ENCODE assay signal across 16 mouse cellular contexts in the genomic region with DNA sequence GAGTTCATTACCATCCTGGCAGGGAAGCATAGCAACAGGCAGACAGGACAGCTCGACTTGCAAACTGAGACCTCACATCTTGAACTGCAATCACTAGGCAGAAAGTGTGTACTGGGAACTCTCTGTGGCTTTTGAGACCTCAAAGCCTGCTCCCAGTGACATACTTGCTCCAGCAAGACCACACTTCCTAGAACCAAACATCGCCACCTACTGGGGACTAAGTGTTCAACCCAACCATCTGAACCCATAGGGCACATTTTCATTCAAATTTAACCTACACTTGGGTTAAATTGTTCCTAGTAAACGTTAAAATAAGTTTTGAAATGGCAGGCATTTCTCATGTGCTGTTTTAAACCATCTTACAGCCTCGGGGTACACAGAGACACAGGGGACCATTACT. TPM values are rescaled to one million over a fixed set of nuclear protein-coding genes. Genes with fewer than 3 reads are reported as not detected.
DNase-seq lines count a peak whose midpoint lies in the region; ATAC-seq and TF ChIP-seq lines count a peak whose summit lies in the region.
"Had no signal": no experiment of that assay in that cellular context is flagged by ENCODE, and none has a peak within 500 bp of the region (broad histone marks: within the 10 kb centered on the region; RNA-seq: fewer than 3 reads in every experiment).

No protein-coding gene starts in this region.

- no peaks in the 10 kb centered on the region for H3K4me1 ChIP-seq in heart, adult 2 months (ENCODE audit: control insufficient read depth, insufficient read depth, low read length)
- H3K4me1 ChIP-seq in lung, postnatal 0 days (ENCODE audit: insufficient read depth, low read depth, low read length), result no peaks in the 10 kb centered on the region
- no peaks in the 10 kb centered on the region for H3K4me1 ChIP-seq in stomach, postnatal 0 days (replicated peaks; ENCODE audit: control insufficient read depth, insufficient read depth)
- H3K4me1 ChIP-seq in kidney, embryonic 16.5 days (ENCODE audit: insufficient read depth, low read length), result no peaks in the 10 kb centered on the region
- H3K4me1 ChIP-seq: heart, embryonic 10.5 days; hindbrain, embryonic 12.5 days; liver, embryonic 13.5 days had no signal

- no peaks in the 10 kb centered on the region for H3K79me2 ChIP-seq in heart, adult 2 months (replicated peaks; ENCODE audit: control insufficient read depth, insufficient read depth, low read length)

- intact Hi-C loops in heart, adult 2 months (cut with DNase I), result no loop called here

- TF ChIP-seq CTCF in heart, adult 2 months (IDR thresholded peaks at IDR 0.05), result peak; percentile 40
- peak; percentile 46 for TF ChIP-seq CTCF in lung, postnatal 0 days (IDR thresholded peaks at IDR 0.05)
- peak; percentile 59 for TF ChIP-seq CTCF in stomach, postnatal 0 days (IDR thresholded peaks at IDR 0.05; ENCODE audit: low read depth)

- H3K4me3 ChIP-seq in heart, adult 2 months, result no peak overlapping the region
- no peak overlapping the region for H3K4me3 ChIP-seq in lung, postnatal 0 days (ENCODE audit: low read depth, low read length)
- H3K4me3 ChIP-seq in stomach, postnatal 0 days (ENCODE audit: low read depth, low read length), result no peak overlapping the region
- no peak overlapping the region for H3K4me3 ChIP-seq in kidney, embryonic 16.5 days (ENCODE audit: low read length)
- H3K4me3 ChIP-seq: erythroblast, embryonic 14.5 days; heart, embryonic 10.5 days; hindbrain, embryonic 12.5 days; liver, embryonic 13.5 days had no signal

- no peaks in the 10 kb centered on the region for H3K27me3 ChIP-seq in heart, adult 2 months (ENCODE audit: control insufficient read depth, insufficient read depth, low read length)
- H3K27me3 ChIP-seq in lung, postnatal 0 days (replicated peaks; ENCODE audit: insufficient read depth, low read length), result peaks cover 15% of the 10 kb centered on the region; the same call in 1 of the 2 replicates
- H3K27me3 ChIP-seq in stomach, postnatal 0 days (ENCODE audit: control insufficient read depth, insufficient read depth, low read length), result peaks cover 4% of the 10 kb centered on the region; the same call in 1 of the 2 replicates
- H3K27me3 ChIP-seq in kidney, embryonic 16.5 days (ENCODE audit: insufficient read depth, low read length), result peaks cover 34% of the 10 kb centered on the region

- no peak for TF ChIP-seq POLR2A in heart, adult 2 months (IDR thresholded peaks at IDR 0.05; ENCODE audit: insufficient read depth, low read depth, low read length)

- H3K27ac ChIP-seq in heart, adult 2 months, result no peak overlapping the region
- no peak overlapping the region for H3K27ac ChIP-seq in lung, postnatal 0 days (ENCODE audit: low read length)
- H3K27ac ChIP-seq in stomach, postnatal 0 days (replicated peaks), result no peak overlapping the region
- no peak overlapping the region for H3K27ac ChIP-seq in kidney, embryonic 16.5 days (ENCODE audit: low read length)
- H3K27ac ChIP-seq: heart, embryonic 10.5 days; hindbrain, embryonic 12.5 days; liver, embryonic 13.5 days had no signal

- ATAC-seq in lung, postnatal 0 days, result no peak
- no peak for ATAC-seq in stomach, postnatal 0 days (ENCODE audit: low FRiP score, low TSS enrichment)
- ATAC-seq in kidney, embryonic 16.5 days (ENCODE audit: low FRiP score, low TSS enrichment), result no peak

- no peak overlapping the region for H3K4me2 ChIP-seq in lung, postnatal 0 days (replicated peaks; ENCODE audit: low read depth, low read length)
- no peak overlapping the region for H3K4me2 ChIP-seq in stomach, postnatal 0 days (replicated peaks; ENCODE audit: low read depth)
- no peak overlapping the region for H3K4me2 ChIP-seq in kidney, embryonic 16.5 days (replicated peaks; ENCODE audit: low read depth, low read length)
- H3K4me2 ChIP-seq: hindbrain, embryonic 12.5 days; liver, embryonic 13.5 days had no signal

- H3K9ac ChIP-seq in heart, adult 2 months (ENCODE audit: low read depth, low read length), result no peak overlapping the region
- H3K9ac ChIP-seq in lung, postnatal 0 days (replicated peaks; ENCODE audit: low read depth), result no peak overlapping the region
- H3K9ac ChIP-seq in stomach, postnatal 0 days (ENCODE audit: low read length), result no peak overlapping the region
- no peak overlapping the region for H3K9ac ChIP-seq in kidney, embryonic 16.5 days (replicated peaks; ENCODE audit: low read length)
- H3K9ac ChIP-seq: hindbrain, embryonic 12.5 days; liver, embryonic 13.5 days had no signal

- DNase-seq in heart, adult 2 months, result no peak
- no peak for DNase-seq in heart, postnatal 4 days
- DNase-seq in lung, postnatal 0 days (ENCODE audit: low spot score), result no peak
- DNase-seq in lung, postnatal 10 days, result no peak
- peak; percentile 76 for DNase-seq in ZHBTc4 (ENCODE audit: low read depth, low spot score)
- DNase-seq in stomach, postnatal 0 days (ENCODE audit: low spot score), result no peak
- DNase-seq in cerebellum, adult 11-12 months, result no peak
- DNase-seq: kidney, postnatal 25 days; liver, embryonic 13.5 days; thymus, postnatal 14 days had no signal

- no peaks in the 10 kb centered on the region for H3K9me3 ChIP-seq in lung, postnatal 0 days (ENCODE audit: low read length)
- no peaks in the 10 kb centered on the region for H3K9me3 ChIP-seq in stomach, postnatal 0 days (ENCODE audit: control insufficient read depth, low read length)
- no peaks in the 10 kb centered on the region for H3K9me3 ChIP-seq in kidney, embryonic 16.5 days (ENCODE audit: low read length)
- H3K9me3 ChIP-seq: heart, embryonic 10.5 days; hindbrain, embryonic 12.5 days; liver, embryonic 13.5 days had no signal

- no peak for TF ChIP-seq EP300 in heart, adult 2 months (IDR thresholded peaks at IDR 0.05; ENCODE audit: insufficient read depth, low read depth, low read length)
- TF ChIP-seq EP300 in lung, postnatal 0 days (IDR thresholded peaks at IDR 0.05), result no peak
- no peak for TF ChIP-seq EP300 in stomach, postnatal 0 days (optimal IDR thresholded peaks at IDR 0.05)

- WGBS in heart, adult 2 months, result 43% methylated on average over 4 of the region's 4 CpGs
- 39% methylated on average over 4 of the region's 4 CpGs for WGBS in lung, postnatal 0 days
- WGBS in stomach, postnatal 0 days, result 46% methylated on average over 4 of the region's 4 CpGs
- 45% methylated on average over 4 of the region's 4 CpGs for WGBS in kidney, embryonic 16.5 days

- no peaks in the 10 kb centered on the region for H3K36me3 ChIP-seq in heart, adult 2 months (ENCODE audit: control insufficient read depth, insufficient read depth, low read length)
- no peaks in the 10 kb centered on the region for H3K36me3 ChIP-seq in lung, postnatal 0 days (ENCODE audit: insufficient read depth, low read length)
- no peaks in the 10 kb centered on the region for H3K36me3 ChIP-seq in stomach, postnatal 0 days (ENCODE audit: control insufficient read depth, insufficient read depth, low read length)
- no peaks in the 10 kb centered on the region for H3K36me3 ChIP-seq in kidney, embryonic 16.5 days (ENCODE audit: insufficient read depth, low read length)
- H3K36me3 ChIP-seq: heart, embryonic 10.5 days; hindbrain, embryonic 12.5 days; liver, embryonic 13.5 days had no signal

RNA-seq across cellular contexts. Expression of a gene that starts 15.6 kb away (rescaled TPM):
- not detected for total RNA-seq in heart, adult 2 months (2021)
- polyA plus RNA-seq in heart, adult 2 months (2012; rRNA removed), result 1.4 TPM in 1 of 2 replicates, not detected in the other
- total RNA-seq in heart, postnatal 4 days (2021), result not detected
- 0.56 and 0.64 TPM in 2 replicates for polyA plus RNA-seq in lung, postnatal 0 days (2015; fragmentation: Nextera tagmentation; extraction: Ambion mirVana)
- 0.08 and 0.30 TPM in 2 replicates for polyA plus RNA-seq in stomach, postnatal 0 days (2015; fragmentation: Nextera tagmentation; extraction: Ambion mirVana)
- polyA plus RNA-seq in kidney, embryonic 16.5 days (2015; fragmentation: Nextera tagmentation; extraction: Ambion mirVana), result 14.1 and 15.8 TPM in 2 replicates
- polyA plus RNA-seq: erythroblast, embryonic 14.5 days; heart, embryonic 10.5 days; hindbrain, embryonic 12.5 days; liver, embryonic 13.5 days; neural tube, embryonic 11.5 days had no signal

RNA-seq across cellular contexts. Expression of a gene that starts 16.1 kb away (rescaled TPM):
- total RNA-seq in heart, adult 2 months (2021), result not detected
- polyA plus RNA-seq in heart, adult 2 months (2012; rRNA removed), result not detected in 2 replicates
- not detected for total RNA-seq in heart, postnatal 4 days (2021)
- polyA plus RNA-seq in lung, postnatal 0 days (2015; fragmentation: Nextera tagmentation; extraction: Ambion mirVana), result not detected in 2 replicates
- polyA plus RNA-seq in stomach, postnatal 0 days (2015; fragmentation: Nextera tagmentation; extraction: Ambion mirVana), result 0.07 TPM in 1 of 2 replicates, not detected in the other
- not detected in 2 replicates for polyA plus RNA-seq in kidney, embryonic 16.5 days (2015; fragmentation: Nextera tagmentation; extraction: Ambion mirVana)
- total RNA-seq: left cerebral cortex, adult 18-20 months had no signal
- polyA plus RNA-seq: erythroblast, embryonic 14.5 days; heart, embryonic 10.5 days; hindbrain, embryonic 12.5 days; liver, embryonic 13.5 days; neural tube, embryonic 11.5 days had no signal

RNA-seq across cellular contexts. Expression of a gene that starts 35.3 kb away (rescaled TPM):
- total RNA-seq in heart, adult 2 months (2021), result not detected
- 0.12 TPM in 1 of 2 replicates, not detected in the other for polyA plus RNA-seq in heart, adult 2 months (2012; rRNA removed)
- total RNA-seq in heart, postnatal 4 days (2021), result not detected
- polyA plus RNA-seq in lung, postnatal 0 days (2015; fragmentation: Nextera tagmentation; extraction: Ambion mirVana), result 0.12 TPM in 1 of 2 replicates, not detected in the other
- polyA plus RNA-seq in stomach, postnatal 0 days (2015; fragmentation: Nextera tagmentation; extraction: Ambion mirVana), result not detected in 2 replicates
- polyA plus RNA-seq in kidney, embryonic 16.5 days (2015; fragmentation: Nextera tagmentation; extraction: Ambion mirVana), result 0.19 and 0.30 TPM in 2 replicates
- total RNA-seq: left cerebral cortex, adult 18-20 months had no signal
- polyA plus RNA-seq: erythroblast, embryonic 14.5 days; hindbrain, embryonic 12.5 days; liver, embryonic 13.5 days; neural tube, embryonic 11.5 days had no signal

RNA-seq across cellular contexts. Expression of a gene that starts 48.4 kb away (rescaled TPM):
- 100 to 1,000 TPM in 1 of 2 experiments, 10 to 100 TPM in 1; 90.6 to 102 TPM for total RNA-seq in heart, adult 2 months (2021)
- polyA plus RNA-seq in heart, adult 2 months (2012; rRNA removed), result 126 and 156 TPM in 2 replicates
- 10 to 100 TPM; 85.2 to 85.8 TPM for total RNA-seq in heart, postnatal 4 days (2021)
- 89.8 and 101 TPM in 2 replicates for polyA plus RNA-seq in lung, postnatal 0 days (2015; fragmentation: Nextera tagmentation; extraction: Ambion mirVana)
- polyA plus RNA-seq in stomach, postnatal 0 days (2015; fragmentation: Nextera tagmentation; extraction: Ambion mirVana), result 71.7 and 74.7 TPM in 2 replicates
- 98.9 and 101 TPM in 2 replicates for polyA plus RNA-seq in kidney, embryonic 16.5 days (2015; fragmentation: Nextera tagmentation; extraction: Ambion mirVana)

RNA-seq across cellular contexts. Expression of a gene that starts 49.5 kb away (rescaled TPM):
- 1 to 10 TPM in 1 of 2 experiments, under 1 TPM in 1; 0.86 to 1.1 TPM for total RNA-seq in heart, adult 2 months (2021)
- polyA plus RNA-seq in heart, adult 2 months (2012; rRNA removed), result 1.6 and 4.2 TPM in 2 replicates
- total RNA-seq in heart, postnatal 4 days (2021), result under 1 TPM; 0.56 to 0.88 TPM
- polyA plus RNA-seq in lung, postnatal 0 days (2015; fragmentation: Nextera tagmentation; extraction: Ambion mirVana), result not detected in 2 replicates
- polyA plus RNA-seq in stomach, postnatal 0 days (2015; fragmentation: Nextera tagmentation; extraction: Ambion mirVana), result not detected in 2 replicates
- polyA plus RNA-seq in kidney, embryonic 16.5 days (2015; fragmentation: Nextera tagmentation; extraction: Ambion mirVana), result not detected in 2 replicates
- total RNA-seq: left cerebral cortex, adult 18-20 months had no signal
- polyA plus RNA-seq: erythroblast, embryonic 14.5 days; heart, embryonic 10.5 days; hindbrain, embryonic 12.5 days; neural tube, embryonic 11.5 days had no signal
